Mouse (Mus musculus): ENCODE results near the gene Tsg101. TPM values are rescaled to one million over a fixed set of nuclear protein-coding genes. Genes with fewer than 3 reads are reported as not detected.
A peak's percentile ranks its signal among the peaks of the same experiment; 100 is the strongest.

Tsg101 gene
- polyA plus RNA-seq, 1 experiment from 2014 or later = 107 TPM

- peak overlapping the region; percentile 88 for H3K27ac ChIP-seq (ENCODE audit: low read depth, low read length)
- H3K4me3 ChIP-seq (ENCODE audit: low read depth, low read length) = peak overlapping the region; percentile 69
- peaks cover 13% of the 10 kb centered on the region for H3K4me1 ChIP-seq (replicated peaks; ENCODE audit: control insufficient read depth, insufficient read depth, low read length)
- peak; percentile 67 for TF ChIP-seq CTCF (IDR thresholded peaks at IDR 0.05; ENCODE audit: low read depth)
- no peaks in the 10 kb centered on the region for H3K27me3 ChIP-seq (replicated peaks; ENCODE audit: control insufficient read depth, insufficient read depth, low read length)
- H3K4me2 ChIP-seq (replicated peaks; ENCODE audit: low read depth) = peak overlapping the region; percentile 88
- under 1% methylated on average over 28 of the region's 28 CpGs for WGBS
- H3K9ac ChIP-seq (ENCODE audit: low read depth, low read length) = peak overlapping the region; percentile 75
- H3K9me3 ChIP-seq (ENCODE audit: control insufficient read depth) = no peaks in the 10 kb centered on the region
- peaks cover 35% of the 10 kb centered on the region for H3K36me3 ChIP-seq (ENCODE audit: control insufficient read depth, insufficient read depth)
- ATAC-seq = peak; percentile 62
Observed at GRCm38 (mm10) chr7:46846486-46847244, 73.1 kb downstream of the Tsg101 start.

GRCm38 (mm10) chr7:46845978-46846485 is 73.7 kb downstream of the Tsg101 start:
- peak; percentile 3; the same call in 1 of the 2 replicates for ATAC-seq
- Histone ChIP-seq H3K9ac (ENCODE audit: low read depth, low read length) (peak overlapping the region; percentile 75), H3K4me2 (replicated peaks; ENCODE audit: low read depth) (peak overlapping the region; percentile 88), H3K36me3 (ENCODE audit: control insufficient read depth, insufficient read depth) (peaks cover 28% of the 10 kb centered on the region), H3K9me3 (ENCODE audit: control insufficient read depth) (no peaks in the 10 kb centered on the region), H3K27me3 (replicated peaks; ENCODE audit: control insufficient read depth, insufficient read depth, low read length) (no peaks in the 10 kb centered on the region), H3K4me3 (ENCODE audit: low read depth, low read length) (peak overlapping the region; percentile 69), H3K27ac (ENCODE audit: low read depth, low read length) (peak overlapping the region; percentile 88), H3K4me1 (replicated peaks; ENCODE audit: control insufficient read depth, insufficient read depth, low read length) (peaks cover 13% of the 10 kb centered on the region)
- under 1% methylated on average over 36 of the region's 36 CpGs for WGBS
- no peak for TF ChIP-seq CTCF (IDR thresholded peaks at IDR 0.05; ENCODE audit: low read depth)

GRCm38 (mm10) chr7:46845211-46845977 is 74.4 kb downstream of the Tsg101 start:
- Histone ChIP-seq H3K9me3 (ENCODE audit: control insufficient read depth) (no peaks in the 10 kb centered on the region), H3K9ac (ENCODE audit: low read depth, low read length) (peak overlapping the region; percentile 75), H3K4me2 (replicated peaks; ENCODE audit: low read depth) (peak overlapping the region; percentile 88), H3K4me1 (replicated peaks; ENCODE audit: control insufficient read depth, insufficient read depth, low read length) (peaks cover 16% of the 10 kb centered on the region), H3K4me3 (ENCODE audit: low read depth, low read length) (peak overlapping the region; percentile 69), H3K36me3 (ENCODE audit: control insufficient read depth, insufficient read depth) (peaks cover 24% of the 10 kb centered on the region), H3K27me3 (replicated peaks; ENCODE audit: control insufficient read depth, insufficient read depth, low read length) (no peaks in the 10 kb centered on the region), H3K27ac (ENCODE audit: low read depth, low read length) (peak overlapping the region; percentile 88)
- WGBS = under 1% methylated on average over 51 of the region's 51 CpGs
- TF ChIP-seq CTCF (IDR thresholded peaks at IDR 0.05; ENCODE audit: low read depth) = no peak
- ATAC-seq = peak; percentile 73

- no peak for TF ChIP-seq CTCF (IDR thresholded peaks at IDR 0.05; ENCODE audit: low read depth)
- no peak overlapping the region for H3K27ac ChIP-seq (ENCODE audit: low read depth, low read length)
- H3K4me2 ChIP-seq (replicated peaks; ENCODE audit: low read depth) = no peak overlapping the region
- 84% methylated on average over 4 of the region's 4 CpGs for WGBS
- no peak overlapping the region for H3K9ac ChIP-seq (ENCODE audit: low read depth, low read length)
- H3K4me3 ChIP-seq (ENCODE audit: low read depth, low read length) = no peak overlapping the region
- peaks cover 6% of the 10 kb centered on the region; the same call in 1 of the 2 replicates for H3K36me3 ChIP-seq (ENCODE audit: control insufficient read depth, insufficient read depth)
- H3K27me3 ChIP-seq (replicated peaks; ENCODE audit: control insufficient read depth, insufficient read depth, low read length) = no peaks in the 10 kb centered on the region
- no peak for ATAC-seq
- H3K4me1 ChIP-seq (replicated peaks; ENCODE audit: control insufficient read depth, insufficient read depth, low read length) = peaks cover 25% of the 10 kb centered on the region
- H3K9me3 ChIP-seq (ENCODE audit: control insufficient read depth) = no peaks in the 10 kb centered on the region
Observed at GRCm38 (mm10) chr7:46843576-46843975, 76.2 kb downstream of the Tsg101 start.

- H3K4me1 ChIP-seq (replicated peaks; ENCODE audit: control insufficient read depth, insufficient read depth, low read length) = peaks cover 25% of the 10 kb centered on the region
- 37% methylated on average over 5 of the region's 5 CpGs for WGBS
- ATAC-seq = no peak
- no peak overlapping the region for H3K9ac ChIP-seq (ENCODE audit: low read depth, low read length)
- H3K4me2 ChIP-seq (replicated peaks; ENCODE audit: low read depth) = no peak overlapping the region
- no peak overlapping the region for H3K4me3 ChIP-seq (ENCODE audit: low read depth, low read length)
- H3K27me3 ChIP-seq (replicated peaks; ENCODE audit: control insufficient read depth, insufficient read depth, low read length) = no peaks in the 10 kb centered on the region
- H3K9me3 ChIP-seq (ENCODE audit: control insufficient read depth) = no peaks in the 10 kb centered on the region
- no peak for TF ChIP-seq CTCF (IDR thresholded peaks at IDR 0.05; ENCODE audit: low read depth)
- H3K27ac ChIP-seq (ENCODE audit: low read depth, low read length) = no peak overlapping the region
- no peaks in the 10 kb centered on the region for H3K36me3 ChIP-seq (ENCODE audit: control insufficient read depth, insufficient read depth)
Observed at GRCm38 (mm10) chr7:46842278-46842677, 77.5 kb downstream of the Tsg101 start.

Measured in intestine, postnatal 0 days (tissue).